Mouse (Mus musculus): ENCODE data around the gene Plekhg1.

Gene Plekhg1

DNA sequence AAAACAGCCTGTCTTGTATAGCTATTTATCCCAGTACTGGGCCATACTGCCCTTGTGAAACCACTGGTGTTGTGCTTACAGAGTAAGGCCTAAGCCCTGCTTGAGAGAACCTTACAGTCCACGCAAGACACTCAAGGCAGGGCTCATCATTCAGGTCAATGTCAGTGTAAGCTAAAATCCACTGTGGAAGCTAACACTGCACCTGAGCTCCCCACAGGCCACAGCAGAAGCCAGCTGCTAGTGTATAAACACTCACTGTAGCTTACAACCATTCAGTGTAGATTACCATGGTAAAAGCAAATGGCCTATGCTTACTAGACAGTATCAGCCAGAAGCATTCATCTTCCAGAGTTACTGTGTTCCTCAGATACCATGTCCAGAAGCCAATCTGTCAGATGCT, 90.5 kb downstream of the Plekhg1 start:
- no peak for DNase-seq

DNA sequence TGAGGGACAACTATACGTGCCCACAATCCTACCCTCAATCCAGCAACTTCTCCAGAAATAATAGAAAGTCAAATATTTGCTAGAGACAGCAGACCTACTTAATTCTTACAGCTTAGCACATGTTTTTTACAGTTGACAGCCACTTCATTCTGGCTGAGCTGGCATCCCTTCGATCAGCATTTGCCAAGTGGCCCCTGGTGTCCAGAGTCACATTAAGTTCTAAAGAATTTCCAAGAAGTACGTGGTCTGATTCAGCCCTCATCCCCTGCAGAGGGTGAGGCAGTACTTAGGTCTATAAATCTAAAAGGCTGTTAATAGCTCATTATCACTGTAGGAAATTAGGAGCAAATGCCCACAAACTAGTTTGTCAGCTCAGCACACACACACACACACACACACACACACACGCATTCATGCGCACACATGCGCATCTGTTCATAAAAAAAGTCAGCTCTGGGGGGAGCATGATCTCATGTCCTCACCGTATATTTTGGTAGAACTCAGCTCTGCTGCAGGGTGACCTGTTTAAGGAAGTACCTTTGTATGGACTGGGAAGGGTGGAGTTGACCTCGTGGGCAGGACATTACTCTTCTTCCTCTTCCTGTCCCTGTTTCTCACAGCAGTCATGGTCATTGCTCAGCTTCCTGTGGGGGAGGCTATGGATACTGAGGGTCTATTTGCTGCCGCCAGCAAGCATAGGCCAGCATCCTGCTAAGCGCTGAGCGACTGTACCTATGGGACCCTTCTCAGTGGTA, 91.6 kb downstream of the Plekhg1 start:
- peak; percentile 25 for DNase-seq

DNA sequence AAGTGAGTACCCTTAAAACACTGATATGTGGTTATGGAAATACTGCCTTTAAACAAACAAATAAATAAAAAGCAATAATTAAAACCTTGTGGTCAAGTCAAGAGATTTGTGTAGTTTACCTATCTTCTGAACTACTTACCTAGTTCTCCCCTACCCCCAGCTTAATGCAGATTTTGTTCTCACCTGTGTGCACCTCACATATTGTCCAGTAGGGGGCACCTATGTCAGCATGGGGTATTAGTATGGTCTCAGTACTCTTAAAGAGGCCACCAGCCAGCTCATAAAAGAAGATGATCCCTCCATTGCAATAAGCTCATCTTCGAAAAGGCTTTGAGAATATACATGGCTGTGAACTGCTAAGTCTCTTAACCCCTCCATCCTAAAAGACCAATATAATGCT, 93.9 kb downstream of the Plekhg1 start:
- DNase-seq = no peak

DNA sequence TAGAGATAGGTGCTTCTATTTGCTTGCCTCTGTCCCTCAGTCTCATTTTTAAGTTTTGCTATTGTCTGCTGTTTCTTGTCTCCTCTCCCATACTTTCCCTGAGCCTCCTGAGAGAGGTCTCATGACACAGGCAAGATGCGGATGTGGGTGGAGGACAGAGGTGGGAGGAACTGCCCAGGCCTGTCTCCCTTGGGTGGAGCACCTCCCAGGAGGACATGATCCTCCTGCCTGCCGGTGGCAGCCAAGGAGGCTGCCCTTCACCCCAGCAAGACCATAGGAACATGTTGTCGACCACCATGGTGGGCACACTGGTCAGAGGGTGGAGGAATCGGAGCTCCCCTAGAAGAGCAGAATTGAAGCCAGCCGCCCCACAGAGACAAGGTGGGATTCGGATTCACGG, 94.5 kb downstream of the Plekhg1 start:
- DNase-seq = no peak

DNA sequence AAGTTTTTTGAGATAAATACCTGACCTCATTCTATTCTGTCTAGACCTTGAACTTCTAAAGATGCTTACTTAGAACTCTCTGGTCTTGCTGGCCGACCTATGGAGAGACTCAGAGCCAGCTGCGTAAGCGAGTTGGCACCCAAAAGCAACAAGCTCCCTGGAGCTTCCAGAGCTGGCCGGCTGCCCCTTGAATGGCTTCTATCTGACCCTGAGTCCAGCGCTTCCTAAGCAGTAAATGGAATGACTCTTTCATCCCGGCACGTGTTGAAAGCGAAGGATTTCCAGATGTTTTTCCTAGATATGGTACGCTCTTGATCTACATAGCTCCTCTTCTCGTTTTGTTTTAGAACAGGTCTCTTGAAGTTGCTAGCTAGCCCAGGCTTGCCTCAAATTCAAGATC, 95.5 kb downstream of the Plekhg1 start:
- DNase-seq = no peak

DNA sequence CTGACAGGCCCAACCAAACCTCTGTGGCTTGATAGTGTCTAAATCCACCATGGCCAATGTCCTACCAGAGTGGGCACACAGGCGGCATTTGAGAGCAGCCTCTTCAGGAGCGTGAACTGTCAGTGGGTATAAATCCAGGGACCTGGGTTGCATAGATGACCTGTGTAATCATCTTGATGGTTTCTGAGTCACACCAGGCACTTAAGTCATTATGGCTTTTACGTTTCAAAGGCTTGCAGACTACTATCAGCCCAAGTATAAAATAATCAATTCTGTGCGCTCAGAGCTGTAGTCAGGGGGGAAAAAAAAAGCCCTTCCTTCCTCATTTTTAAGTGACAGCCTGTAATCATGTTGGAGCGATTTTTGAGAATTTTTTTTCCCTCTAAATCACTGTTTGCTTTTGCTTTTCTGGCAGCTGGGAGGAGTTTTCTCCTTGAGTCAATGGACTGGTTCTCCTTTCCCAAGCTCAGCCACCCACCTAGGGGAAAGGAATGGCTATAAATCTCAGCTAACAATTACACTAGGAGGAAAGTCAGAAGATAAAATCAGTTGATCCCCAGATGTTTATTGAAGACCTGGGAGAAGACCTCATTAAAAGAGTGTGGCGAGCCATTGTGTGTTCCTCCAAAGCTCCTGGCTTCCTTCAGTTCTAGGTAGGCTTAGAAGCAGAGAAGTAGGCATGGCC, 99.7 kb downstream of the Plekhg1 start:
- no peak for DNase-seq

DNA sequence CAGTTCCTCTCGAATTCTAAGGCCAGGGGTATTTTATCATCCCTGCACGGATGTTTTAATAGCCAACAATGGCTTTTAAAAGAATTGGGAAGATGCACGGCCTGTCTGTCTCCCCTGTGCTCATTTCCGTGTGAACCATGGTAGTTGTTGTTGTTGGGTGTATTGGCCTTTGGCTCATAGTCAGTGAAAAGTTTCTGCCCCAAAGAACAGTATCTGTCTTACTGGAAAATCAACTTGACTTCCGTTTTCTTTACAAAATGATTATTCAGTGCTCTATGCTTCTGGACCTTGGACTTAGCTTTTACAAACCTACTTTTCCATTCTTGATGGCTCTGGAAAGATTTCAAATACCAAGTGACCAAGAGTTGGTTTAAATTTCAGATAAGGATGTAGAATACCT, 104.3 kb downstream of the Plekhg1 start:
- DNase-seq = no peak

DNA sequence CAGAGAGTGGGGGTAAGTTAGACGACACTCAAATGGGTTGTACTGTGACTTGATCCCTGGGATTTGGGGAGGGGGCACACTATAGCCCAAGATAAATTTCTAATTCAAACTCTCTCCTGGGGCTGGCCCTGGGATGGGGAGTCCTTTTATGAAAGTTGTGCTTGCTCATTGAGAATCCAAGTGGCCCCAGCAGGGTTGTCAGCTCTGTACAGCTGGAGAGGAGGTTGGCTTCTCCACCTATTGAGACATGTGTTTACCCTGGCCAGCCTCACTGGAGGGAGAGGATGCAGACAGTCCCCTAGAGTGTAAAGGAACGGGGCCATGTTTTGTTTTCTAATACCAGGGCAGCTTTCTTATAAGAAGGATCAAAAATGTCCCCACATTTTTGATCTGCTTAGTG, 106.9 kb downstream of the Plekhg1 start:
- DNase-seq = no peak

DNA sequence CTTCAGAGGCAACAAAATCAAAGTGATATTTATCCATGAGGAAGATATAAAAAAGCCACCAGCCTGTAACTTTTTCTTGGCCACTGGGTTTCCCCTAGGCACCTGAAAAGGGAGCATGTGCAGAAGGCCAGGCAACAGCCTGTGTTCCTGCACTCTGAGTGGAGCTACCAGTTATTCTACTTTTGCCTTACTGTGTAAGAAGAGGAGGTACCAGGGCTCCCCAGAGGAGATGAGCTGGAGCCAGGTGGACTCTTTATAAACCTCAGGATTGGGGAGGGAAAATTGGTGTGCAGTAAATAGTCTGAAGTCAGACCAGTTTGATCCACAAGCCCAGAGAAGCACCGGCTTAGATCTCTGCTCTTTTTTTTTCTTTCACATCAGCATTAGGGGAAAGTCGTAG, 111.3 kb downstream of the Plekhg1 start:
- DNase-seq = no peak

DNA sequence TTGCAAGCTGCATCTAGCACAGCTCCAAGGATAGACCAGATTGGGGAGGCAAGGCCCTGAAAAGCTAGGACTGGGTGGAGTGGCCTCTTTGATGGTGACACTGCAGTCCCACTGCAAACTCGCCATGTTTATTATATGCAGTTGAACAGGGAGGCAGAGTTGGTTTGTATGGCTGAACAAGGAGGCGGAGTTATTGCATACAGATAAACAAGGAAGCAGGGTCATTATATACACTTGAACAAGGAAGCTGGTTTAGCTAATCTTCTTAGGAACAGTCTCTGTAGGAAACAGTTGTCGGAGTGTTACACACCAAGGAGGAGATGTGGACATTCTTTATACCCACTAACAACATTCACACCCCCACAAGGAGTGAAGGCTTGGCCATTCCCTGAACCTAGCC, 112.6 kb downstream of the Plekhg1 start:
- DNase-seq = no peak

DNA sequence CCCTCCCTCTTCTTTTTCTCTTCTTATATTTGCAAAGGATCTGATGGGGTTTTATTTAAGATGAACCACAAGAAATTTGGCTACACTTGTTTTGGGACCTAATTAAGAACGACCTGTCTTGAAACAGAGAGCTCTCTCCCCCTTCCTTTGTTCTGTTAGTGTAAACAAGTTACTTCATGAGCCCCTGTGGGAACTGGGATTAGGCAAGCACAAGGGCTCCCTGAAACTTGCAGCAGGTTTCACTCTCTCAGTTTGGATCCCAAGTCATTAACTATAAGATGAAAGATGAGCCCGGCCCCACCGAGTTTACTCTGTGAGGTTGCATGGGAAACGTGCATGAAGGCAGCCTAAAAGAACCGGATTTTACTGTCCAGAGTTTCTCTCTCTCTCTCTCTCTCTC, 117.7 kb downstream of the Plekhg1 start:
- no peak for DNase-seq

DNA sequence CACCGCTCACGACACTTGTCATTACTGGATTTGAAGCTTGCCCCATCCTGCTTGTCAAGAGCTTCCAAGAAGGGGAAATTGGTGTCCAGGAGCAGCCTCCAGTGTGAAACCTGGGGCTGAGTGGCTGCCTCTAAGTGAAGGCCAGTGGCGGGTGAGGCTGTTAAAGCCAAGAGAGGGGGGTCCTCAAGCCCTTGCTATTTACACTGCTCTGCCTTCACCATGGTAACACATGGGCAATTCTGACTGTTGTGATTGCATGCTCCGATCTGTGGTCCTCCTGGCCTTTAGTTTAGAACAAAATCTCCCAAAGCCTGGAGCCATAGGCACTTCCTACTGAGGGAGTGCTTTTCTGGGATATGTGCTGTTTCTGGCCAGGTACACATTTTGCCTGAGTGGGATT, 118.3 kb downstream of the Plekhg1 start:
- no peak for DNase-seq

DNA sequence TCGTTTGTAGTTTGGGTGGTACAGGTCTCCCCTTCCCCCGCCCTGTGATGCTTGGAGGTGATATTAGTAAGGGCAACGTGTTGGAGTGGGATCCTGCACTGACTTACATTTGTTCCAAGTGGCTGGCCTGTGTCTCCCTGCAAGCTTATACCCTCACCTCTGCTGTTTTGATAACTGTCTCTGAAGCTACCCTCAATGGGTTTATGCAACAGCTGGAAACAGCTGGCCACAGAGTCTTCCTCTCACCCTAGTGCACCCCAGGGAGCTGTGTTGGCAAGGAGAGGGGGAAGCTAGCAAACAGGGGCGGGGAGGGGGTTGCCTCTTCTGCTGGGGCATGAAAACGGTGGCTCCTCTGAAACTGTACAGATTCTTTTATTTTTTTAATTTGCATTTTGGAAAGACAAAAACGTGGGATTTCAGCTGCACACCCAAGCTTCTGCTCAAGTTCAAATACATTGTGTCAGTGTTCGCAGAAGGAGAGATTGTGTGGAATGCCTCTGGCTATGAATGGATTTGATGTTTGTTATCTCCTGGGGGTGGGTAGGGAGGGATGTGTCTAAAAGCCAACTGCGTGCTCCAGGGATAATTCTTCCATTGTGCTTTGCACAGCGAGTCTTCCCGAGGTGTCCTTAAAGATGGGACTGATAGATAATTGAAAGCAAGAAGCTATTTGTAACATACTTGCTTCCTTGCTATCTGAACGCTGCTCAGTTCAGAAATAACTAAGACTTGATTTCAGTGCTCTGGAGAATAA, 119.0 kb downstream of the Plekhg1 start:
- no peak for DNase-seq

DNA sequence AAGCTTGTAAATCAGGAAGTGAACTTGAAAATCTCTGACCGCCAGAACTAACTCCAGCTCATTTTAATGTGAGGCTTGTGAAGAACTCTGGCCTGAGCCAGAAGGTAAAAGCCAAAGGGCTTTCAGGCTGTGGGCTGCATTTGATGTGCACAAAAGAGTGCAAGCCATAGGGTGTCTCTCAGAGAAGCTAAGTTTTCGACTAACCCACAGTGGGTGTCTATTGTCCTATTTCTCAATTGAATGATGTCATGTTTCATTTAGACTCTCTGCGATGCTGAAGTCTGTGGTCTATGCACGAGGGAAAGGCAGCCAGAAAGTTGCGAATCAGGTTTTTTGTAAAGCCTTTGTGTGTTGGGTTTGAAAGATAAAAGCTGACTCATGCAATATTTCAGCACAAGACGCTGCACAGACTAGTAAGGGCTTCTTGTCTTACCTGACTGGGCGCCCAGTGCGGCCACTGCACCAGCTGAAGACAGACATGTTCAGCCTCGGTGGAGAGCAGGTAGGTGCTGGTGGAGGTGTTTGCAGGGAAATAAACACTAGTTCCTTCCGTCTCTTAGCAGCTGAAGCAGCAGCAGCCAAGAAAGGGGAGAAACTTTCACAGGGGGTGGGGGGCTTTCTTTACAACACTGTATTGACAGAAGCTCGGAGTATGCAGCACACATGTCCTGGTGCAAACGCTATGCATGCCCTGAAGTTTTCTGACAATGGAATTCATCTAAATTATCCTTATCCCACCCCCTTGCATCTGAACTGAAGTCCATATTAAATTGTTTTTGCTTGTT, 123.4 kb downstream of the Plekhg1 start:
- no peak for DNase-seq

DNA sequence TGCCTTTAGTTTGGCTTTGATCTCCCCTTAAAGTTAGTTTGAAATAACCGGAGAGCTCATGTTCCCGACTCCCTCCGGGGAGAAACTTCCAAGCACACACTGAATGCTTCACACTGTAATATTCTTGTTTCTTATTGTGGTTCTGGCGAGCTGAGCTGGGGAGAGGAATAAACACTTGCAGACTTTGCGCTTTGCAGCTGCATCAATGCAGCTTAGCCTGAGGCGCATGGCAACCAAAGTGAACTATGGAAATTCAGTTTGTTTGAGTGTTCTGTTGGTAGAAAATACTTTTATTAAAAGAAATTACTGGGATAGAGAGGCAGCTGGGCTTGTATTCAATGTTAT, 124.0 kb downstream of the Plekhg1 start:
- DNase-seq = no peak

DNA sequence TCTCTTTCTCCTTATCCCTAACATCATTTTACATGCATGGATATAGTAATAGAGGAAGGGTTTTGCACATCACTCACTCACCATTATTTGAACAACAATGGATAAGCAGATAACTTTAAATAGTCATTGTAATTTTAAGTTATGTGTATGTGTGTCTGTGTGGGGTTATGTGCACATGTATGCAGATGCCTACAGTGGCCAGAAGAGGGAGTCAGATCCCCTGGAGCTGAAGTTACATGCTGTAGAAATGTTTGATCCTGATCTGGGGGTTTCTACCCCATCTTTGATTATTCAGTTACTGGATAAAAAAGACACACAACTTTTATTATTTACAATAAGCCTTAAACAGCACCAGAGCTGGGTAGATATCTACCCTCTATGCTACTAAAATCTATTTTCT, 127.1 kb downstream of the Plekhg1 start:
- no peak for DNase-seq

DNA sequence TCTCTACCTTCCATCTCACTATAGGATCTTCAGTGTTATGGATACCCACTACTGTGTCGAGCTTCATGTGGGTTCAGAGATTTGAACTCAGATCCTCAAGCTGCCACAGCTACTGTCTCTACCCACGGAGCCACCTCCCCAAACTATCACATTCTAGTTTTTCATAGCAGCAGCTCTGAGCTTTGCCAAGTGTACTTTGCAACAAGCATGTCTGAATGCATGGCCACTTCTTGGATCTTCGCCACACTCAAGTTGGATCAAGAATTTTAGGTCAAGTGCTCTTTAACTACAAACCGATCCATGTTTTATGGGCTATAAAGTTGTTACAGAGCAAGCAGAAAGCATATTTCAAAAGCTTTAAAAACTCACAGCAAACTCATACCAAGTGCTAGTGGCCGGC, 130.7 kb downstream of the Plekhg1 start:
- peak; percentile 29 for DNase-seq

DNA sequence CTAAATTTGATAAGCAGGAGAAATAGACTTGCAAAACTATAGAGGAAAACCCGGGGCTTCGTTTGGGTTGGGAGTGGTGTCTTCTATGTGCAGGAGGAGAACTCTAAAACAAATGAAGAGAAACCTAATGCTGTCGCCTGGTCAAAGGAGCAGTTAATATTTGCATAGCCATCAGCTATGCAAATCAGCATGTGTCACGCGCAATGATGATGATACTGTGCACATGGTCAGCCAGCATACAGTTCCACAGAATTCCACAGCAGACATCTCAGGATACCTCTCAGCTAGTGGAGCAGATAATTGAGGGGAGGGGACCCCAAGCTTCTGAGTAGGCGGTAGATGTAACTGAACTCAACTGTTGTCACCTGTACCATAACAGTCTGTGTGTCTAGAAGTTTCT, 133.3 kb downstream of the Plekhg1 start:
- DNase-seq = no peak

DNA sequence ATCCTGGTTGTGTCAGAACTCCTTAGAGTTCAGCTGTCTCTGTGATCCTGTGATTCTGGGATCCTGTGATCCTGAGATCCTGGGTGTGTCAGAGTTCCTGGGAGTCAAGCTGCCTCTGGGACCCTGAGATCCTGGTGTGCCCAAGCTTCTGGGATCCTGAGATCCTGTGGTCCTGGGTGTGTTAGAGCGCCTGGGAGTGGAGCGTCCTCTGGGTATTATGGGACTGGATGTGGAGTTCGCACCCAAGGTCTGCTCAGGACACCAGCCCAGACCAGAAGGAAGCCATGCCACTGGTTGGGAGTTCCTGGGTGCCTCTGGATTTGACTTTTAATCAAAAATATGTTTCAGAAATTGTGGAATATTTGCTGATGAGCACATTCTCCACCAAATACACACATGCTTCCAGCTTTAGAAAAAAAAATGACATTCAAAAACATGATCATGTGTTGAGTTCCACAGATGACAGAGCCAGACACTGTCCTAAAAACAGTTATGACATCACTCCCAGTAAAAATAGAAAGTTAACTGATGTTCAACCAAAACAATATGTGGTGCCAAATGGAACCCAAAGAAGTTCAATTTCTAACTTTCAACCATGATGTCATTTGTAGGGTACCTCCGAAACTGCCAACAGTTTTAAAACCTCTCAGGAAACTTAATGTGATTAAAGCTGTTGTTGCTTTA, 137.8 kb downstream of the Plekhg1 start:
- DNase-seq = no peak

DNA sequence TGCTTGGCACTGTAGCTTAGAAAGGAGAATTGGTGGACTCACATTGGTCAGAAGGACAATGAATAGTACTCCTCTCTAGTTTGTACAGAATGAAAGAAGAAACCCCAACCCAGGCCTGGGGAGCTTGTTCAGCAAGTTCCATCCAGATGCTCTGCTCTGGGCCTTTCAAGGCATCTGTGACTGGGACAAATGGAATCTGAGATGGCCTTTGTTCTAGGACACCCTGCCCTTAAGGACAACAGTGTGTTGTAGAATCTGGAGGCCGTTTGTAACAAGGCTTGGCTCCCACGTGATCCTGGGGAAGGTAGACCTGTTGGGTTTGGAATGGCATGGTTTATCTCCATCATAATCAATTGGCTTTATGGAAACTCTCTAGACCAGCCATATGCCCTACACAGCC, 141.0 kb downstream of the Plekhg1 start:
- DNase-seq = no peak

DNA sequence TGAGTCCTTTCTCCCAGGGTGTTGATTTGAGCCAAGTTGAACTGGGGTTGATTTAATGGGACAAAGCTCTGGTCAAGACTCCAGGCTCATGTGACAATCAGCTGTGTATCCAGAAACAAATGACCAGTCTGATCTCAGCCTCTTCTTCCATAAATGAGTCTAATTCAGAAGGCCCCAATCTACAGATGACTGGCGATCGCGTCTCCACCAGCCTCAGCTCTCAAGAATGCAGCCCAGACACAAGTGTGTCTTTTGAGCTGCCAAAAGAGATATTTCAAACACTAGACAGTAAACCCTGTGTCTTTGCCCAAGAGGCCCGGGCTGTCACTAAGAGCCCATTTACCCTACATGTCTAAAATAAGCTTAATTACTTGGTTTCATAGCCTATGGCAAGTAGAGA, 148.3 kb downstream of the Plekhg1 start:
- no peak for DNase-seq

DNA sequence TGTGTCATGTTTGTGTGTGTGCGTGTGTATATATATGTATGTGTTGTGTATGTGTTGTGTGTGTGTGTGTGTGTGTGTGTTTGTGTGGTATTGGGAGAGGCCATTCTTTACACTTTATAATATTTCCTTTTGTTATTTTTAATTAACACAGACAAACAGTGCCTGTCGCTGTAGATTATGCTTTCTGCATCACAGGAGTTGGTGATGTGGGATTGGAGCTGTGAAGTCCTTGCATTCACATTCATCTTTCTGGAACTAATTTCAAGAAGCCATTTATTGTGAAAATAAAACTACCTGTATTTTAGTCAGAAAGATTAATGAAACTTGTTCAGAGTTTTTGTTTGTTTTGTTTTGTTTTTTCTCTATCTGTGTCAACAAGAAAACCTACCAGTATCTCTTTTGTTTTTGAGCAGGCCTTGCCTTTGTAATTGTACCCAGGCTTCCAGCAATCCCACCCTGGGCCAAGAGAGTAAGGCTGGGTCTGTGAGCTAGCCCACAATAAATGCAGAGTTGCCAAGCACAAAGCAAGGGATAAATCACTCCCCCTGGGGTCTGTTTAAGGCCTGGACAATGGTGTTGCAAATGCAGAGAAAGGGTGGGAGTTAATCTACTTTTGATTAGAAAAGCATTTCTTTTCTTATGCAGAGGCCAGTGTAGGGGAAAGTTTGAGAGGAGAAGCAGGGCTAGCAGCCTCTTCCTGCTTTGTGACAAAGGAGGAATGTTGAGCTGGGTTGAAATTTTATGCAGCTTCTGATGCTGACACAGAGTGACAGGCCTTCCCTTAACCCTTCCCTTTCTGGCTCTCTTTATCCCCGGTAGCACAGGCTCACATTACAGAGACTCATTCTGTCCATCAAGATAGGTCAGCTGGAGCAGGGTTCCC, 151.5 kb downstream of the Plekhg1 start:
- no peak for DNase-seq

Measured in kidney, adult 18-20 months (tissue).